Mouse (Mus musculus): ENCODE measurements around the gene Scarf1. TPM values are rescaled to one million over a fixed set of nuclear protein-coding genes. Genes with fewer than 3 reads are reported as not detected.

The Scarf1 gene
- polyA plus RNA-seq (2016; fragmentation: Nextera tagmentation; extraction: Ambion mirVana), result 5.1 and 5.4 TPM in 2 replicates

- H3K27ac ChIP-seq, result peak within 1 kb of the TSS; percentile 54
- DNase-seq (ENCODE audit: extremely low spot score, low spot score), result no peak
- no peaks in the 10 kb centered on the region for H3K9me3 ChIP-seq
- H3K4me3 ChIP-seq, result peak within 1 kb of the TSS; percentile 23
- peaks cover 29% of the 10 kb centered on the region for H3K4me1 ChIP-seq
- H3K27me3 ChIP-seq (ENCODE audit: poor library complexity, severe bottlenecking), result no peaks in the 10 kb centered on the region; the same call in 1 of the 2 replicates
- 58% methylated on average over 8 of the region's 8 CpGs for WGBS
- H3K36me3 ChIP-seq (replicated peaks), result peaks cover 21% of the 10 kb centered on the region
Measured at GRCm38 (mm10) chr11:75513336-75513735, at the start of gene Scarf1. Scarf1 (plus strand) TSS chr11:75513540.

GRCm38 (mm10) chr11:75463624-75464023 lies 49.7 kb upstream of the Scarf1 start:
- H3K27ac ChIP-seq, result peak overlapping the region; percentile 74
- peaks cover 53% of the 10 kb centered on the region for H3K4me1 ChIP-seq
- H3K36me3 ChIP-seq (replicated peaks), result peaks cover 19% of the 10 kb centered on the region
- peaks cover 5% of the 10 kb centered on the region; the same call in 1 of the 2 replicates for H3K27me3 ChIP-seq (ENCODE audit: poor library complexity, severe bottlenecking)
- WGBS, result 69% methylated on average over 4 of the region's 4 CpGs
- no peak for DNase-seq (ENCODE audit: extremely low spot score, low spot score)
- peak overlapping the region; percentile 63; the same call in 1 of the 2 replicates for H3K4me3 ChIP-seq
- H3K9me3 ChIP-seq, result 0 out of 2 replicates have a peak, but pooled peaks cover 4% of the 10 kb centered on the region

- H3K4me3 ChIP-seq, result no peak overlapping the region
- peaks cover 12% of the 10 kb centered on the region; the same call in 1 of the 2 replicates for H3K27me3 ChIP-seq (ENCODE audit: poor library complexity, severe bottlenecking)
- DNase-seq (ENCODE audit: extremely low spot score, low spot score), result no peak
- H3K36me3 ChIP-seq (replicated peaks), result peaks cover 19% of the 10 kb centered on the region
- H3K27ac ChIP-seq, result no peak overlapping the region
- peaks cover 47% of the 10 kb centered on the region for H3K4me1 ChIP-seq
- 0 out of 2 replicates have a peak, but pooled peaks cover 4% of the 10 kb centered on the region for H3K9me3 ChIP-seq
- WGBS, result 91% methylated on average over 6 of the region's 6 CpGs
Measured at GRCm38 (mm10) chr11:75464417-75464816, 48.9 kb upstream of the Scarf1 start.

GRCm38 (mm10) chr11:75465051-75465450 lies 48.3 kb upstream of the Scarf1 start:
- H3K9me3 ChIP-seq, result 0 out of 2 replicates have a peak, but pooled peaks cover 4% of the 10 kb centered on the region

GRCm38 (mm10) chr11:75466731-75467505 lies 46.4 kb upstream of the Scarf1 start:
- Histone ChIP-seq H3K27me3 (ENCODE audit: poor library complexity, severe bottlenecking) (peaks cover 14% of the 10 kb centered on the region; the same call in 1 of the 2 replicates), H3K4me3 (no peak overlapping the region), H3K4me1 (peaks cover 34% of the 10 kb centered on the region), H3K9me3 (0 out of 2 replicates have a peak, but pooled peaks cover 4% of the 10 kb centered on the region), H3K27ac (no peak overlapping the region), H3K36me3 (replicated peaks) (peaks cover 19% of the 10 kb centered on the region)
- no peak for DNase-seq (ENCODE audit: extremely low spot score, low spot score)
- 97% methylated on average over 4 of the region's 4 CpGs for WGBS

More at GRCm38 (mm10) chr11:75465051-75465450, 48.3 kb upstream of the Scarf1 start:
- no peak for DNase-seq (ENCODE audit: extremely low spot score, low spot score)
- Histone ChIP-seq H3K27me3 (ENCODE audit: poor library complexity, severe bottlenecking) (peaks cover 14% of the 10 kb centered on the region; the same call in 1 of the 2 replicates), H3K36me3 (replicated peaks) (peaks cover 19% of the 10 kb centered on the region), H3K27ac (no peak overlapping the region), H3K4me3 (no peak overlapping the region), H3K4me1 (peaks cover 41% of the 10 kb centered on the region)
- 90% methylated on average over 6 of the region's 6 CpGs for WGBS

GRCm38 (mm10) chr11:75467512-75468215 lies 45.7 kb upstream of the Scarf1 start:
- H3K27ac ChIP-seq, result peak overlapping the region; percentile 74
- WGBS, result 19% methylated on average over 19 of the region's 19 CpGs

GRCm38 (mm10) chr11:75468410-75468809 lies 44.9 kb upstream of the Scarf1 start:
- 0 out of 2 replicates have a peak, but pooled peaks cover 4% of the 10 kb centered on the region for H3K9me3 ChIP-seq
- WGBS, result 65% methylated on average over 7 of the region's 7 CpGs
- DNase-seq (ENCODE audit: extremely low spot score, low spot score), result no peak
- H3K4me1 ChIP-seq, result peaks cover 19% of the 10 kb centered on the region
- H3K27ac ChIP-seq, result peak overlapping the region; percentile 74
- peak overlapping the region; percentile 52 for H3K4me3 ChIP-seq
- peaks cover 14% of the 10 kb centered on the region; the same call in 1 of the 2 replicates for H3K27me3 ChIP-seq (ENCODE audit: poor library complexity, severe bottlenecking)
- peaks cover 19% of the 10 kb centered on the region for H3K36me3 ChIP-seq (replicated peaks)

More at GRCm38 (mm10) chr11:75467512-75468215, 45.7 kb upstream of the Scarf1 start:
- H3K9me3 ChIP-seq, result 0 out of 2 replicates have a peak, but pooled peaks cover 4% of the 10 kb centered on the region
- peak; percentile 54 for DNase-seq (ENCODE audit: extremely low spot score, low spot score)
- peak overlapping the region; percentile 52 for H3K4me3 ChIP-seq
- H3K4me1 ChIP-seq, result peaks cover 26% of the 10 kb centered on the region
- H3K36me3 ChIP-seq (replicated peaks), result peaks cover 19% of the 10 kb centered on the region
- H3K27me3 ChIP-seq (ENCODE audit: poor library complexity, severe bottlenecking), result peaks cover 14% of the 10 kb centered on the region; the same call in 1 of the 2 replicates

GRCm38 (mm10) chr11:75469261-75469660 lies 44.1 kb upstream of the Scarf1 start:
- peaks cover 14% of the 10 kb centered on the region for H3K4me1 ChIP-seq
- H3K27ac ChIP-seq, result no peak overlapping the region
- H3K4me3 ChIP-seq, result no peak overlapping the region
- 93% methylated on average over 4 of the region's 4 CpGs for WGBS
- peaks cover 14% of the 10 kb centered on the region; the same call in 1 of the 2 replicates for H3K27me3 ChIP-seq (ENCODE audit: poor library complexity, severe bottlenecking)
- no peak for DNase-seq (ENCODE audit: extremely low spot score, low spot score)
- 0 out of 2 replicates have a peak, but pooled peaks cover 4% of the 10 kb centered on the region for H3K9me3 ChIP-seq
- peaks cover 19% of the 10 kb centered on the region for H3K36me3 ChIP-seq (replicated peaks)

- Histone ChIP-seq H3K4me3 (no peak overlapping the region), H3K27ac (no peak overlapping the region), H3K27me3 (ENCODE audit: poor library complexity, severe bottlenecking) (peaks cover 14% of the 10 kb centered on the region; the same call in 1 of the 2 replicates), H3K9me3 (0 out of 2 replicates have a peak, but pooled peaks cover 4% of the 10 kb centered on the region), H3K36me3 (replicated peaks) (peaks cover 7% of the 10 kb centered on the region), H3K4me1 (peaks cover 14% of the 10 kb centered on the region)
- DNase-seq (ENCODE audit: extremely low spot score, low spot score), result no peak
- WGBS, result 90% methylated on average over 3 of the region's 3 CpGs
Measured at GRCm38 (mm10) chr11:75470675-75471074, 42.7 kb upstream of the Scarf1 start.

GRCm38 (mm10) chr11:75472469-75473081 lies 40.8 kb upstream of the Scarf1 start:
- Histone ChIP-seq H3K9me3 (no peaks in the 10 kb centered on the region), H3K4me1 (peaks cover 10% of the 10 kb centered on the region), H3K36me3 (replicated peaks) (no peaks in the 10 kb centered on the region), H3K27me3 (ENCODE audit: poor library complexity, severe bottlenecking) (peaks cover 14% of the 10 kb centered on the region; the same call in 1 of the 2 replicates), H3K27ac (no peak overlapping the region), H3K4me3 (no peak overlapping the region)
- no peak for DNase-seq (ENCODE audit: extremely low spot score, low spot score)
- 90% methylated on average over 11 of the region's 11 CpGs for WGBS

- Histone ChIP-seq H3K36me3 (replicated peaks) (no peaks in the 10 kb centered on the region), H3K4me1 (peaks cover 2% of the 10 kb centered on the region), H3K4me3 (no peak overlapping the region), H3K27me3 (ENCODE audit: poor library complexity, severe bottlenecking) (peaks cover 11% of the 10 kb centered on the region; the same call in 1 of the 2 replicates), H3K27ac (no peak overlapping the region), H3K9me3 (no peaks in the 10 kb centered on the region)
- WGBS, result 68% methylated on average over 7 of the region's 7 CpGs
- DNase-seq (ENCODE audit: extremely low spot score, low spot score), result no peak
Measured at GRCm38 (mm10) chr11:75473376-75473775, 40.0 kb upstream of the Scarf1 start.

GRCm38 (mm10) chr11:75486192-75486591 lies 27.1 kb upstream of the Scarf1 start:
- 27% methylated on average over 3 of the region's 3 CpGs for WGBS
- Histone ChIP-seq H3K4me3 (peak overlapping the region; percentile 91), H3K36me3 (replicated peaks) (peaks cover 38% of the 10 kb centered on the region), H3K27me3 (ENCODE audit: poor library complexity, severe bottlenecking) (0 out of 2 replicates have a peak, but pooled peaks cover 4% of the 10 kb centered on the region), H3K9me3 (no peaks in the 10 kb centered on the region), H3K27ac (peak overlapping the region; percentile 97), H3K4me1 (peaks cover 18% of the 10 kb centered on the region)
- no peak for DNase-seq (ENCODE audit: extremely low spot score, low spot score)
